Mouse (Mus musculus) lung, postnatal 25 days (tissue): Measurements from ENCODE around the gene Sbf2.

Source experiments
- DNase-seq: peaks from one replicate; pipeline ENCODE4 v3.0.0; 2022; ENCODE audit warnings: low spot score

The Sbf2 gene

DNA sequence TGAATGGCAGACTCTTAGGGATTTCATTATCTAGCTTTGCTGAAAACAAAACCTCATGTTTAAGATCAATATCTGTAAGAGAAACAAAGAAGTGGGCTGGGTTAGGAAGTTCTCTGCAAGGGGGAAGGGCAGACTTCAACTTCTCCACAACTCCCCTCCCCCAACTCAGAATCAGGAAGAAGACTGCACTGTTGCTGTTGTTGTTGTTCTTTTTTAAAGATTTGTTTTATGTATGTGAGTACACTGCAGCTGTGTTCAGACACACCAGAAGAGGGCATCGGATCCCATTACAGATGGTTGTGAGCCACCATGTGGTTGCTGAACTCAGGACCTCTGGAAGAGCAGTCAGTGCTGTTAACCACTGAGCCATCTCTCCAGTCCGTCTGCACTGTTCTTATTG lies 225.8 kb downstream of the Sbf2 start:
- peak; percentile 45 for DNase-seq

GRCm38 (mm10) chr7:110387565-110387964 lies 227.2 kb downstream of the Sbf2 start:
- no peak for DNase-seq

GRCm38 (mm10) chr7:110385482-110385881 lies 229.2 kb downstream of the Sbf2 start:
- no peak for DNase-seq

DNA sequence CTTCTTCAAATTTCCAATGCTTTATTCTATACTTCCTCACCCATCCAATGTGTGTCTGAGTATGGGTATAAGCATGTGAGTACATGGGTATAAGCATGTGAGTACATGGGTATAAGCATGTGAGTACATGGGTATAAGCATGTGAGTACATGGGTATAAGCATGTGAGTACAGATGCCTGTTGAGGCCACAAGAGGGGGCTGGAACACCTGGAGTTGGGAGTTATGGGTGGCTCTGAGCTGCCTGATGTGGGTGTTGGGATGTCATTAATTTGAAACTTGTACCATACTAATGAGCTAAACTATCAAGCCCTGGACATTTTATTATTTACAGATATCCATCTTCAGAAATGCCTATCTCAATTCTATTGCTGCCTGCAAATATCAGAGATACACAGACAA lies 230.4 kb downstream of the Sbf2 start:
- no peak for DNase-seq

DNA sequence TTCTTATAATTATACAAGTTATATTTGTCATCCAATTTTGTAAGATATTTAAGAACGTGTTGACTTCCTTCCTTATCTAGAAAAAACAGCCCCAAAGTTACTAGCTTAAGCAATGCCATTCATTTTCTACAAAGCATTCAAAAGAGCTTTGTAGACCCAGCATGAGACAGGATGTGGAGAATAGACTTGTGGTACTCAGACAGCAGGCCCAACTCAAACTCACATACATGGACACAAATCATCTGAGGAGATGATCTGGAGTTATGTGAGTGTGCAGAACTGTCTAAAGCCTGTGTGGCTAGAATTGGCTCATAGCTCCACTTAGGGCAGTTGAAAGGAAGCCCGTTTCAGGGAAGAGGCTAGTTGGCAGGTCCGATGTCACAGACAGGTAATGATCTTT lies 233.1 kb downstream of the Sbf2 start:
- DNase-seq, result no peak

DNA sequence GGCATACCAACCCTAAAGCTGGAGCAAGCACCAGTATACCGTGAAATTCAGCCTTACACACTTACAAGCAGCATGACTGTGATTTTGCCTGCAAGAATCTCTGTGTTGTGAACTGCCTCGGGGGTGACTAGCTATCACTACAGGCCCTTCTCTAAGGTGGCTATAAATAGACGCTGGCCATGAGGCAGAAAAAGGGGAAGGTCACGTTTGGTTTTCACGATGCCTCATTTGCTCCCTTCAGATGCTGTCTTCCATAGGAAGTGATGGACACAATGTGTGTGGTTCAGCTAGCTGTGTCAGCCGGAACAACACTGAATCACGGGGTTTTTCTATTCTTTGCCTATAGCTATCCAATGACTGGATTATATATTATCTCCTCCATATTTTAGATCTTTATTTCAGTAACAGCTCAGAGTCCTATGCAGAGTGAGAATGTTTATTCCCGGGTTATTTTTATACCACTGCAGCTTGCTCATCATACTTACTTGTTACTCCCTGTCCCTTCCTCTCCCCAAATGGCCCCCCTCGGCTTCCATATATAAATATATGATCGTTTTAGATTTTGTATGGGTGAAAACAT lies 235.3 kb downstream of the Sbf2 start:
- no peak for DNase-seq

GRCm38 (mm10) chr7:110372529-110372928 lies 242.2 kb downstream of the Sbf2 start:
- no peak for DNase-seq

DNA sequence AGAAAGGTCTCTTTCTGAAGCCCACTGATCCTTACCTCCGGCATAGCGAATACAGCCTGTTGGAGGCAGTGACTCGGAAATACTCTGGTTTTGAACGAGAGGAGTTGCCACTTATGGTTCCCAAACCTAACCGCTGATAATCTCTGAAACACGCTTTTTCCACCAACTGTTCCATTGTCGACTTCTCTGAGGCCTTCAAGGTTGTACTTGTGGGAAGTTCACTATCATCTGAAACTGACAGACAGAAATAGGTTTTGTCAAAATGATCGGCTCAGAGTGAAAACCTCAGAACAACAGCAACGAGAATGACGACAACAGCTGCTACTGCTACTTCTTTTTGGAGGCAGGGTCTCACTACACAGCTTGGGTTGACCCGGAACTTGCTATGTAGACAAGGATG lies 252.7 kb downstream of the Sbf2 start:
- no peak for DNase-seq

DNA sequence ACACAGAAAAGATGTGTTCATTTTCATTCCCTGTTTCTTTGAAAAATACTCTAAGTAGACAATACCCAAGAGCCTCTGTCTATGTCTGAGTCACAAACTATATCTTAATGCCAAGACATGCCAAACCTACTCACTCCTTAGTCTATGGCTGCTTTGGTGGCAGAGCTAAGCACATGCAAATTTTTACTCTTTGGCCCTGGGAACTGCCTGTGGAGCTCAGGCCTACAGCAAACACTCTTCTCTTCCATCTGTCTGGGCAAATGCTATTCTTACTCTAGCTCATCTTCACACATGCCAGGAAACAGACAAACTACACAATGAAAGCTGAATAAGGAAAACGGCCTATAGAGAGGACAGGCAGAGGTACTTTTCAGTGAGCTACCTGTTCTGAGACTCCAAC lies 253.2 kb downstream of the Sbf2 start:
- no peak for DNase-seq

DNA sequence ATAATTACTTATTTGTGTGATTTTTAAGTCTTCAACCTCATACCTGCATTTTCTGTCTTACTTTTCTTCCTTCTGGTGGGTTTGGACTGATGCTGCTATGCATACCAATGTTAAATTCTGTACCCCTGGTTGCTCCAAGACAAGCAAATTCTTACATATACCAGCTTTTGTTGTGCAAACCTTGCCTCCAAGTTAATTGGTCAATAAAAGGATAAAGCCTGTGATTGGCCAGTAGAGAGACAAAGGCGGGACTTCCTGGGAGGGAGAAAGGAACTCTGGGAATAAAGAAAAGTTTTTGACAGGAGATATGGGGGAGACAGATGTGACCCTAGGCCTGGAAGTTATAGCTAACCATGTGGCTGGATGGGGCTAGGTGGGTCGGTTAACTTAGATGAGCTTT lies 255.3 kb downstream of the Sbf2 start:
- DNase-seq, result no peak

DNA sequence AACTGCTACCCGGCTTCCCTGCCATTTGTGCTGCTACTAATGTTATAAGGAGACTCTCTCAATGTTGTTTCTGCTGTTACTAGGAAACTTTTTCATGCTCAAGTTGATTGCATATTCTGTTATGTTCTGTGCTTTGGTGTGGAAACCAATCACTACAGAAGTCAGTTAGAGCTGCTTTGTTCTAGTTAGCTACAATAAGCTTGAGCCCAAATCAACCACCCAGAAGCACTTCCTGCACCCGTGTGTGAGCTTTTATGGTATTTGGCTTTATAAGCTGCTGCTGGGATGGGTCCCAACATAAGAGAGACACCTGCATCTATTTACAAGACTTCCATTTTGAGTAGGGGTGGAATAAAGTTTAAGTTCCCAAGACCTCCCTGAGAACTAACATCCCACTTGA lies 260.8 kb downstream of the Sbf2 start:
- DNase-seq, result peak; percentile 2

DNA sequence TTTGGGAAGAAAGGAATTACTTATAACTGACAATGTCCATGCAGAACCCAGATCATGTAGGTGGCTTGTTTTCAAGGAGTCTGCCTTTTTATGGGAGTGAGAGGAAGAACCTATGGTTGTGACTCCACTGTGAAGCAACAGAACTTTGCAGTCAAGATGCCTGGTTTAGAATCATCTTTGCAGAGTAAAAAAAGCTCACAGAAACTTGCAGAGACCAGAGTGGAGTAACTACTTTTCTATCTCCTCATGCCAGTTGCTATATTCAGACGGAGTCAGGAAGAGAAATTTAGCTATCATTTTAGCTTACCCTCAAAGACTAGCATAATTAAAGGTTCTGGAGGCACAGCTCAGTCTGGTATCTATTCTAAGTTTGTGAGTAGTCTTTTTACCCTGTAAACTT lies 267.5 kb downstream of the Sbf2 start:
- DNase-seq, result no peak

DNA sequence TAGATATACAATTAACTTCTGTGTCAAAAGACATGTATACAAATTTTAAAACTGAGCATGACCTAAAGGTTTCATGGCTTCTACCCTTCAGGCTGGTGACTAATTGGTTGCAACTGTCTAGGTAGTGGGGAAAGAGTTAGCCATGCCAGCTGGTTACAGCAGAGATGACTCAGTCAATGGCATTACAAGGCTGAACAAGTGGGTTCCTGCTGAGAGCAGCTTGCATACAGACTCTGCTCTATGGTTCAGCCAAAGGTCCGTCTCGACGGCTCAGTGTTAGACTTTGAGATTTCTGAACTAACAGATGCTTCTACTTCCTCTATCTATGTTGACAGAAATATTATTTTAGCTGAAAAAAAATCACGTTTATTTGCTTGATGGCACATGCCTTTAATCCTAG lies 277.1 kb downstream of the Sbf2 start:
- DNase-seq, result no peak

DNA sequence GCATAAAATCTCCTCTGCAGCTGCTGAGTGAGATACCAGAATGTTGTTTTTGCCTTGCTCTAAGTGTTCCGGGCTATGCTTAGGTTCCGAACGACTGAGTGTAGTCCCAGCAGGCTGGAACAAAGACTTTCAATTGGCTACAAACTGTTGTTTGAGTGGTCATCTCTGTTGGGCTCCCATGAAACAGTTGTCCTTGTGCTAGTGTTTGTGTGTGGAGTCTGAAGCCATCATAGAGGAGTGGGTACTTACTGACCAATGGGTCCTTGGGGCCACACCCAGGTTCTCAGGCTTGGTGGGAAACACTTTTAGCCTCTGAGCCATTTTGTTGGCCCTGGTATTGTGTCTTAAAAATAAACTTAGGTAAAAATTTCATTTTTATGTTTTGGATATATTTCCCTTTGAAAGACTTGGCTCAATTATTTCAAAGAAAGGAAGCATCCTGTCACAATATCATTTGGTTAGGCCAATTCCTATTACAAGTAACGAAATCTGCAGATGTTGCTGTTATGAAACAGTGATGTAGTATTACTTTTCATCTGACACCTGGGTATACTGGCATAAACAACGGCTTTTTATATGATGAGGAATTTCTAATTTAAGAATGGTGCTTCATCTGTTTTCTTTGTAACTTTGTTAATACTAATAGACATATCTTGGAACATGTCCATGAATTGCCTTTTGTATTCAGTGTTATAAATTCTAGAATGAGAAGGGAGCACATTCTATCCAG lies 289.2 kb downstream of the Sbf2 start:
- DNase-seq, result peak; percentile 8

DNA sequence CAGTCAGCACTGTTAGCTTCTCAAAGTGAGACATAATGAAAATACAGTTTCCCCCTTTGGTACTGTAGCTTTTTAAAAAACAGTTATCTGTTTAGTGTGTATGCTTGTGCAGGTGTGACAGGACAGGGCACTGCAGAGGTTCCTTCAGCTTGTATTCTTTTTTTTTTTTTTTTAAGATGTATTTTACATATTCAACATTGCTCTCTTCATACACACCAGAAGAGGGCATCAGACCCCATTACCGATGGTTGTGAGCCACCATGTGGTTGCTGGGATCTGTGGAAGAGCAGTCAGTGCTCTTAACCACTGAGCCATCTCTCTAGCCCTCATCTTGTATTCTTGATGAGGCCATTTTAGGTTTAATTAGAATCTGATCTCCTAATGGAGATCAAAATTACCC lies 289.9 kb downstream of the Sbf2 start:
- no peak for DNase-seq

DNA sequence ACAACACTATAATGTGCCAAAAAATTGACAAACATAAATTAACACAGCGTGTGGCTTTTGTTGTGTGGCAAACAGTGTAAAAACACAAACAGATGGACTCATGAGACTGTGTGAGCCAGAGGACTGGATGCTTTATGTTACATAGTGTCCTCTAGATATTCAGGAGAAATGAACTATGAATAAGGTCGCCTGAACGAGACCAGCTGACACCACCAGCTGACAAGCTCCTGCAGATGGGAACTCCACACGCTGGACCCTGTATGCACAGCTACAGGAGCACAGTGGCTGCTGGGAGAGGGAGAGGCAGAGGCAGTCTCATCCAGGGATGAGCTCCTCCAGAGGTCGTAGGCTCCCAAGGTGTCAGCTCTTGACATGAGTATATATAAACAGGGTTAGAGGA lies 293.6 kb downstream of the Sbf2 start:
- no peak for DNase-seq

- DNase-seq, result no peak
Observed at GRCm38 (mm10) chr7:110318971-110319519, 295.7 kb downstream of the Sbf2 start.

DNA sequence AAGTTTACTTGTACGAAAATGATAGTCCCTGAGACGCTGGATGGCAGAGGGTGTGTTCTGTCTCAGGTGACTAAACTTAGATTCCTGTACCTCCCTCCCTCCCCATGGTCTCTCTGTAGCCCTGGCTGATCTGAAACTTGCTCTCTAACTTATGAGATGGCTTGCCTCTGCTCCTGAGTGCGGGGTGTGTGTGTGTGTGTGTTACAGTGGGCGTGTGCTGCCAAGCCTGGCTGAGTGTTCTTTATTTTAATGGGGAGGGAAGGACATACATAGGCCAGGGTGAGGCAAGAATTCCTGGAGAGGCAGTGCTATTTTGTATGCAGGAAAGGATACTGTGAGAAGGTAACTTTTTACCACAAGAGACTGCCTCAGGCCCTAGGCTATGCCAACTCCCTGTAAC lies 297.3 kb downstream of the Sbf2 start:
- no peak for DNase-seq

DNA sequence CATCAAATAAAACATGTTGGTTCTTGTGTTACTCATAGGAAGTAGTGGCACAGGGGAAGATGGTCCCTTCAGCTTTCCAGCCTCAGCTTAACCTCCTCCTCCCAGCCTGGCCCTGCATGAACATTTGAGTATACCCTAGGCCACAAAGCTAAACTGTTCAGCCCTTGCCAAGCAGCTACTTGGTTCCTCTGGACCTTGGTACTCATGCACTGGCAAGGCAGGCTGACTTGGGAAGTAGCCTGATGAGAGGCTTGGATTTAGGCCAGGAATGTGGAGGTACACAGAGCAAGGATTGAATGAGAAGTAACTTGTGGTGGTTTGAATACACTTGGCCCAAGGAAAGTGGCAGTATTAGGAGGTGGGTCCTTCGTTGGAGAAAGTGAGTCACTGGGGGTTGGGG lies 299.4 kb downstream of the Sbf2 start:
- no peak for DNase-seq

DNA sequence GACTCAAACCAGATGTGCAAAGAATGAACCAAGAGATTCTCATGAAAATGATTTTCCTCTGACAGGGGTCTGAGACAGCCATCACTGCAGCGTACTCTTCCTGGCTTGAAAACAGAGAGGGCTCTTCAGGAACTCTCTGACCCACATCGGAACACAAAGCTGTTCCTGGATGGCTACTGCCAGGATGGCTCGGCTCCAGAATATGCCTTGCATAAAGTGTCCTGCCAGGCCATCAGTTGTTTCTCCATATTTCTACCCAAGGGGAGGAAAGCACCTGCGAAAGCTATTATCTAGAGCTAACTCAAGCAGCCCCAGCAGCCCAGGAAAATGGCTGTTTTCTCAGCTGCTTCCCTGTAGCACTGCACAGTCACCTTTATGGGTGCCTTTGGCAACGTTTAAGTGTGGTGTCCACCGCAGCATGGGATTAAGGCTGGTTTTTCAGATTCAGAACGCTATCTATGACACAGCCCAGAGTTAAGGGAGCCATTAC lies 300.3 kb downstream of the Sbf2 start:
- no peak for DNase-seq

DNA sequence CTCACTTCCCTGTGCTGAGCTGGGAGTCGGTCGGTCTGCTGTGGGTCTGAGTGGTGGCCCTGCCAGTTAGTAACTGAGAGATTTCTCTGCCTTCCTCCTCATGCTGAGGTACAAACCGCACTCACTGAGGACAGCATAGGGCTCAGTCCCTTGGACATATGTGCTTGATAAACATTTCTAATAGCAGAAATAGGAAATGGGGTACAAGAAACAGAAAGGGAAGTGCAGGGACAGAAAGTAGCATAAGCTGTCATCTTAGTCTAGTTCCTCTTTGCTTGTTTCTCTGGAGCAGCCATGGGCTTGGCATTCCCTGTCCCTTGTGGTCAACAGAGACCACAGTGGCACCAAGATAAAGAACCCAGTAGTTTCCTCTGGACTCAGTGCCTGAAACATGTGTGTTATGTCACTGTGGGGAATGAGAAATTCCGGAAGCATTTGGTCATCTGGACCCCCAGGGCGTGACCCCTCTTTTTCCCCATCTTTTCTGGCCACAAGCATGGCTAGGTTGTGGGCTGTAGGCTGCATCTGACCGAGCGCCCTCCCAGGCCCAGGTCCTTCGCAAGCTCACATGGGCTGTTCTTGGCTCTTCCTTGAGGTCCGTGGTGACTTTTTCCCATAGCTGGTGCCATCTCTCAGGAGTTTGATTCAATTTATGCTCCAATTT lies 301.2 kb downstream of the Sbf2 start:
- DNase-seq, result peak; percentile 16

DNA sequence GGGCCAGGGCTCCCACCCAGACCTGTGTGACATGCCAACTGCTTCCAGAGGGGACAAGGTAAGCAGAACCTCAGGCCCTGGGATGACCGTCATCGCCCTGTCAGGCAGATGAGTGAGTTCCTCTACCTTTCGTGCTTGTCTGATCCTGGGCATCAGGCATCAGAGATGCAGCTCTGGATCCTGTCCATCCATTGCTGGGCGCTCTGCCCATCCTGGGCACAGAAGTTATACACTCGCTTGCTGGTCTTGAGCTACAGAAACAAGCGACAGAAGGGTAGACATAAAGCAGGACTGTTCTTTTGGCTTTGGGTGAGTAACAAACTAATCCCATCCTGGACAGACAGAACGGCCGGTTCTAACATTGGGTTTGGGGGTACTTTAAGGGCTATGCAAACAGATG lies 305.5 kb downstream of the Sbf2 start:
- no peak for DNase-seq

- no peak for DNase-seq
Observed at GRCm38 (mm10) chr7:110307741-110308140, 307.0 kb downstream of the Sbf2 start.
